Mouse (Mus musculus) adrenal gland, adult (tissue): ENCODE measurements at regions not wholly inside any gene's neighbourhood (a gene's known extent, or its start where the extent isn't known, plus 50 kb on each side); places are given as distances from the start of the nearest gene placed in this dataset.

Experiments used
- DNase-seq, 2 experiments: peaks; one replicate each; pipeline ENCODE4 v3.0.0; 2022 to 2023; ENCODE audit warnings: low spot score in 1 of 2; ENCODE audit not compliant: inconsistent age in 2 of 2

DNA sequence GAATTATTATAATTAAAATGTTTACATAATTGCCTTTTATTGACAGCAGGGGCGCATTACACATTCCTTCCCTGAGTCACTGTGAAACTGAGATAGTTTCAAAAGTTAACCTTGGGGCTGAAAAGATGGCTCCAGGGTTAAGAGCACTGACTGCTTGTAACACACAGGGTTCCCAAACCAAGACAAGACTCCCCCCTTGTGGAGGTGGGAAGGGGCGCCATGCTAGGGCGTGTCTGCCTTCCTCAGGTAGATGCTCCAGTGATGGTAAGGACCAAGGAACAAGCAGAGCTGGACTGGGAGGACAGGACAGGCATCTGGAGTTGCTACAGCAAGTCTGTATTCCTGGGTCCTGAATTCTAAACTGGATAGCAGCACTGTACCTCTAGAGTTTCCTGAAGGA, 351.9 kb downstream of the Tbc1d22a start:
- DNase-seq: no peak

DNA sequence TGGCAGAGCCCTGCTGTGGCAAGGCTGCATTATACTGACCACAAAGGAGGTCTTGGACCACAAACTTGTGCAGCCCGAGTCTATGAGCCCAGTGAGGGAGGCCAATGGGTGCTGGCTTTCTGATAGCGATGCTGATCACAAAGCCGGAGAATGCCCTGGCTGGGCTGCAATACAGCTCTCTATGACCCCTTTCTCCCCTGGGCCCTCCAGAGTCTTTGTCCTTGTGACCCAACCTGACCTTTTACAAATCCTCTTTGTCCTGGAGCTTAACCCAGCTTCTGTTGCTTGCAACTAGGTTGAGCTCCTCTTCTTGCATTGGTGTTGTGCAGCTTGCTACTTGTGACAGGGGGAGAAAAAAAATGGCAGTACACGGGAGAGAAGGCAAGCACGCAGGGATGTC, 360.1 kb downstream of the Tbc1d22a start:
- DNase-seq: no peak

DNA sequence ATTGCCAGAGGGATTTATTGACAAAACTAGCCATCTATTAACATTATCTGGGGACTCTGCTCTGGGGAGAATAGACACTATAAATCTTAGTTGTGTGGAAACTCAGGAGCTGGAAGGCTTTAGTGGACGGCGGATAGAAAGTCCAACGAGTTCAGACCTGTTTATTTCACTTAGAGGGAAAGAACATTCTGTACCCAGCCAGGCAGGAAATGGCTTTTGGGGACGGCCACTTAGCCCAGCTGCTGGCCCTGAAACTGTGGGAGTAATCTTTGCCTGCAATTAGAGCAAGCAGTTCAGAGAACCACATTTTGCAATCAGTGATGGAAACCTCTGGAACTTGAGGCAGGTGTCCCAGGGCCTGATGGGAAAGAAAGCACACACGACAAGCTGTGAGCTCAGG, 362.4 kb downstream of the Tbc1d22a start:
- peak; percentile 41 to 51 for DNase-seq

DNA sequence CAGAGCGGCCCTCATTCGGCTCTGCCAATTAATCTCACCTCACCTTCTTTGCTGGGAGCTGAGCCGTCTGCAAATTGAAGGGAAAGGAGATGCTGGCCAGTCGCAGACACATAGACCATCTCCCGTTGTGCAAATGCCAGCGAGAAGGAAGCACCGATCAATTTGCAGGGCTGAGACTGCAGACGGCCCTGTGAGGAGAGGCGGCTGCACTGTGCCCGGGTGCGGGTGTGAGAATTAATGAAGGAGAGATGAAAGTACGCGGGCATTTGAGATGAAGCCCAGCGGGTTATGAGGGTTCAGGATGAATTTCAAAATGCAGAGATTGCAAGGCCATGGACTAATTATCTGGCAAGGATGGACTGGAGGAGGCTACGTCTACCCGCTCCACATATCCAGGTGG, 364.4 kb downstream of the Tbc1d22a start:
- no peak for DNase-seq

DNA sequence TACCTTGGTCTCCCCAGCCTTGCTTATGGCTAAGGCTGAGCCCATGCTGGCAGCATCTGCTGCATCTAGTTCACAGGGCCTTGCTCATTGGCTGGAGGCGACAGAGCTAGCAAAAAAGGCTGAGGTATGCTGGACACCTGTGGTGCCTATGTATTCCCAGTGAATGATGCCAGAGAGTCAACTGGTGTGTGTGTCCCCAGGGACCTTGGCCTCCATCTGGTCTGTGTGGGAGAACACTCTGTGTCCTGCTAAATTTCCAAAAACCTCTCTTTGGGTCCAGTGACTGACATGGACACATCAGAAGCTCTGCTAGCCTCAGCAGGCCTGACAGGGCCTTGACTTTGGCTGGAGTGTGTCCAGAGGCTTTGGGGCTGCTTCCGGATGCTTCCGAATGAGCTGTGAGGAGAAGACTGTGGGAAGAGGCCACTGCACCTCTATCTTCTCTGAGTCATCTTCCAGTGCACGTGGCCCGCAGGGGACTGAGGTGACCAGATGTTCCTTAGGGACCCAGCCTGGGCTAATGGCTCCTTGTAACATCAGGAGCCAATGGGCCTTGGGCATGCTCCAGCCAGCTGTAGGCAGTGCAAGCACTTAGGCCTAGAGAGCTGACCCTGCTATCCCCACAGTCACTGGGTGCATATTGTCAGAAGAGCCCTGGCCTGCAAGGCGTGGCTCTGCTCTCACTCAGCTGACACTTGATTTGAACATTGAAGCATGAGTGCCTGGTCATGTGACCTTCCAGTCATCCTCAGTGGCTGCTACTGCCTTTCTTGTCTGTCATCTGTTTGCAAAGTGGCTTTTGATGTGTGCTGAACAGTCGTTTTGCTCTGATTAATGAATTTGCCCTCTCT, 368.2 kb downstream of the Tbc1d22a start:
- DNase-seq: peak; percentile 22 to 53

DNA sequence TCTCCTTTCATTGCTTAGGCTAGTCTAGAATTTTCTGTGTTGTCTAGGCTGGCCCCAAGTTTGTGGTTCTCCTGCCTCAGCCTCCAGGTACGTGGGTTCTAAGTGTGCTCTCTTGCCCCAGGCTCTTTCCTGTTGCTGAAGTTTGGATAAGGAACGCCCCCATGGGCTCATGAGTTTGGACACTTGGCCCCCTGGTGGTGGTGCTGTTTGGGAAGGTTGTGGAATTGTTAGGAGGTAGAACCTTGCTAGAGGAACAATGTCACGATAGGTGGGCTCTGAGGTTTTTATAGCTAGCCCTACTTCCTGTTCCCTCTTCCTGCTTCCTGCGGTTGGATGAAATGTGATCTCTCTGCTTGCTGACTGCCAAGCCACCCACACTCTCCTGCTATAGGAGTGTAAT, 371.5 kb downstream of the Tbc1d22a start:
- peak in 1 of 2 experiments; percentile 36 for DNase-seq

DNA sequence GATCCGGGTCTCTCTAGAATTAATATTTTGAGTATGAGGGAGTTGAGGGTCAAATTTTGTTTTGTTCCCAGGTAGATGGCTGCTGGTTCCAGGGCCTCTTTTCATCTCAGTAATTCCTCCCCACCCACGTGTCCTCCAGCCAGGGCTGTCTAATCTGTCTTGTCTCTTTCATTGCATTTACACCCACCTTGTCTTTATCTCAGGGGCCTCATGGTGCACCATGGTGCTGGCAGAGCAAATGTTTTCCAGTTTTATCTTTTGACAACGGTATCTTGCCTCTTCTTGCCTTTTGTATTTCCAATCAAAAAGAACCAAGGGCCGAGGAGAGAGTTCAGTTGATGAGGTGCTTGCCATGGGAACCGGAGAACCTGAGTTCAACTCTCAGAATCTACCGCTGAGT, 372.9 kb downstream of the Tbc1d22a start:
- DNase-seq: no peak

DNA sequence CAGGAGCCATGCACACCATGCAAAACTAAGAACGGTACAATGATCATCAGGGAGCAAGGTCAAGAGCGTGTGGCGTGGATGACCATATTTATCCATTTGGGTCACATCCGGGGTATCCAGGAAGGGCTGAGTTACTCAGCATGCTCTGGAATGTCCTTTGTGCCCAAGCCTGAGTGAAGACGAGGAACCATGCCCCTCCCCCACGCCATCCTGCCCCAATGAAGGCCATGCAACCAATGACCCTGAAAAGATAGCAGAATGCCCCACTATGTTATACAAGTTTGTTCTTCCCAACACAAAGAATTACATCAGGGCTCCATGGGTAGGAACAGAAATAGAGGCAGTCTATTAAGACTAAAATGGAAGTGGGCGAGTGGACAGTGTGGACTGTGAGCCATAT, 375.8 kb downstream of the Tbc1d22a start:
- no peak for DNase-seq

DNA sequence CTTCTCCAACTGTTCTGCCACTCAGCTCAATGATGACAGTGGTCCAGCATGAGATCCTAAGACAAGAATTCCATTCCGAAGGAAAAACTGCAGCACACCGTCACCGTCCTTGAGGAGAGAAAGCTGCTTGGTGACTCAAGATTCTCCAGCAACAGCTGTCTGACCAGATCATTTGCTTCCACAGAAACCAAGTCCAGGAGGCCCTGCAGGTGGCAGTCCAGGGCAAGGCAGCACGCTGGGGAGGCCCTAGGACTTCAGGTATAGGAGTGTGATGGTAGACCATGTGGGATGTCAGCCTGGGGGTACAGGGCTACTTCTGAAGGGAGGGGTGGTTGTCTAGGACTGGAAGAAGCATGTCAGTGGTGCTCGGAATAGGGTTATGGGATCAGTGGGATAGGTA, 376.6 kb downstream of the Tbc1d22a start:
- DNase-seq: peak in 1 of 2 experiments; percentile 43

DNA sequence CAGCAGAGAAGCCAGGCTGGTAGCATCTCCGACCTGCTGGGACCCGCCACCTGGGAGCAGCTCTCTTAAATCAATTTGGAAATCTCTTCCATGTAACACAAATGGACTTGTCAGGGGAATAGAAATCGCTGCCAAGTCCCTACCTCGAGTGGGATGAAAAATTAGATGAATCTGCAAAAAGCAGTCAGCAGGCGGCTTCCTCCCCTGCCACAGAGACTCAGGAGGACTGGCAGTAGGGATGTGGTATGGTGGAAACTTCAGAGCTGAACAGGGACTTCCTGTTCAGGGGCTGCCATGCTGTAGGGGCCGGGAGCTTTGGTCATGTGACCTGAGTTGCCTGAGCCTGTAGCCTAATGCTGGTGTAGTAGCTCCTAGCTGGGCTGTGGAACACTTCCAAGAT, 379.1 kb downstream of the Tbc1d22a start:
- no peak for DNase-seq

DNA sequence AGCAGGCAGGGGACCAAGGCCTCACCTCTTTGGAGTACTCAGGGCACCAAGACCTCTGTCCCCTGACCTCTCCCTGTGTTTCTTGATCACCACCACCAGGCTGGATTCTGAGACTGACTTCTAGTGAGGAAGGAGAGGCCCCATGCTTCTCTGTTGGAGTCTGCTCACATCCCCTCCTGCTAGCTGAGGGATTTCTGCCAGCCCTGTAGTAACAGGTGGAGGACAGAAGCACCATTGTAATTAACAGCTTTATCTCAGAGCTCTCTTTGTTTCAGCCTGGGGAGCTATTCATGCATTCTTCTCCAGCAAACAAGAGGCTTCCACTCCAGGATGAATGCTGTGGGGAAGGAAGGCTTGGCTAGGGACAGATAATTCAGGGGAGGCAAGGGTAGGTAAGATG, 392.2 kb downstream of the Tbc1d22a start:
- DNase-seq: no peak

DNA sequence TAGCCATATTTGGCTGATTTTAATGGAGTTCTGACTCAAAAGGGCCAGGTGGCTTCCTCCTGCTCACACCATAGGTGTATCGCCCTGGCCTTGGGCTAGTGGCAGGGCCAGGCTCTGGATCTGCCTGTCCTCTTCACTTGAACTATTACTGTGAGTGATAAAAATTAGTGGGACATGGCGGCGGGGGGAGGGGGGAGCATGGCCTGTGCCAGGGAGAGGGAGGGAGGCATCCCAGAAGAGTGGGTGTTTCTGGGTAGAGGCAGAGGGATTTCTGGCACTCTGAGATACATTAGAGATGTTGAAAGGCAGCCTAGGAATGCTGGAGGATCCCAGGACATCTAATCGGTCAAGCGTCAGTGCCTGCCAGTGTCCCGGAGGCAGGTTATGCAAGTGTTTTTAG, 395.4 kb downstream of the Tbc1d22a start:
- DNase-seq: no peak

DNA sequence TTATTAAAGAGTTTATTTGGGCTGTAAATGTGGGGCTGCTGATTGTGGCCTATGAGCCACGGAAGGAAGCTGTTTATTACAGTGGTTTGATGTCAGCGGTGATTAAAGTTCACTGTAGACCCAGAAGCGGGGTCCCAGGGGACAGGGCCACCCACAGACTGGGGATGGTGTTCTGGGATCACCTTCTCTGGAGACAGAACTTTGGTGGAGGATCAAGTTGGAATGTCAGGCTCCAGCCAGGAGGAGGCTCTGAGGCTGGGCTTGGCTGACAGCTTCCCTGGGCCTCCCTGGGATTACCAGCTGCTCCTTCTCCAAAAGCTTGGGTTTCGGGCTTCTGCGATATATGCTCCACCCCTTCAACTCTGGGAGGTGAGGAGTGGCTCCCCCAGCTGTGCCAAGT, 417.1 kb downstream of the Tbc1d22a start:
- DNase-seq: no peak

DNA sequence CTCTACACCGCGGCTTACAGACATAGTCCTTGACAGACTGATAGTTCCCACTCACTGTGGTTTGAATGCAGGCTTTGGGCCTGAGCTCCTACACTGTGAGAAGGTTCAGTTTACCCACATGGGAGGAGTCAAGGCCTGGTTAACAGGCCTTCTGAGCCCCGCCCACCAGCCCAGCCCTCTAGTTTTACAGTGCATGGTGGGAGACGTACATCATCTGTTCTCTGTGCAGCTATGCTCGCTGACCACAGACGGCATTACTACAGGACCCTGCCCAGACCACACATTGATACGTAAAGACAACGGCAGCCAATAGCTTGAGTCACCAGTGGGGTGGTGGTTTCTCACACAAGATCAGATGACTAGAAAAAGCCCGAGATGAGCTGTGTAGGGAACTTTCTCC, 431.0 kb downstream of the Tbc1d22a start:
- no peak for DNase-seq

DNA sequence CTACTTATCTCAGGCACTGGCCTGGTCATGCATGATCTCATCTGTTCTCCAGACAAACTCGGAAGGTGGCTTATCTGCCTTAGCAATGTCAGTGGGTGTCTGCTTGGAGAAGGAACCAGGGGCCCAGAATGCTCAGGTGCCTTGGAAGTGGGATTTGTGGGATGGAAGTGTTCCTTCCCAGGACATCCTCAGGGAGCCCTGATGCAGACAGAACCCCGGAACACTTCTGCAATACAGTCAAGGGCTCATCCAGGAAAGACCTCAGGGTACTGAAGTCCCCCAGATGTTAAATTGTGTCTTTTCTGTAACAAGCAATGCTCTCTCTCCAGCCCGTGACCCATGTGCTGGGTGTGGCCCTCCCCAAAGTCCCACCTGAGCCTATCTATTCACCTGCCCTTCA, 433.9 kb downstream of the Tbc1d22a start:
- DNase-seq: no peak

DNA sequence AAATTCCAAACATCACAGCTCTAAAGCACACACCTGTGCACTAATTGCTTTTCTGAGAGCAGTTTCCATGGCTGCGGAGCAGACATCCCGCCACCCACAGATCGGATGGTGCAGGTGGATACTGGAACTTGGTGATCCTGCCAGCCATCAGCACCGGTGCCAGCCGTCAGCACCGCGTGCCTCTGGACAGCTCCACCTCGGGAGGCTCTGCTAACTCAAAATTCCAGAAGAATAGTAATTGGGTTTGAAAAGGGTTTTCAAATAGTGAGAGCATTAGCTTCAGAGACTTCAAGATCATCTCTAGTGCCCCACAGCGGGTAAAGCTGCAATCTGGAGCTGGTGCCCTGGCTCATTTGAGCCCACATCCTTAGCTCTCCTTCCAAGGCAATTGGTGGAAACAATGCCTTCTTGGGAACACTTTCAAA, 458.8 kb downstream of the Tbc1d22a start:
- no peak for DNase-seq

DNA sequence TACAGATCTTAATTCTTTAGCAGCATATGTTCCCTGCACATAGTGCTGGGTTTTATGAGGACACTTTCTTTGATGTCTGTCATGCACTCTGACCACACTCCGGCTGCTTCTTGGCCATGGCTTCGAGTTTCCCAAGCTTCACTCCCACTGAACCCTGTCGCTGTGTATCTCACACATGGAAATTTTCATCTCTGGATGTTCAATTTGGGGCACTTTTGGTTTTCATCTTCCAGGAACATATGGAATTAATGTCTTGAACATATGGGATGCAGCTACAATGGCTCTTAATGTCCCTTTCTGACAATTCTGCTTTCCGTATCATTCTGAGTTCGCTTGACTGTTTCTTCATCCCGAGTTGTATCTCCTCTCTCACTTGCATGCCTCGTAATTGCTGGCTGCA, 462.8 kb downstream of the Tbc1d22a start:
- DNase-seq: no peak

DNA sequence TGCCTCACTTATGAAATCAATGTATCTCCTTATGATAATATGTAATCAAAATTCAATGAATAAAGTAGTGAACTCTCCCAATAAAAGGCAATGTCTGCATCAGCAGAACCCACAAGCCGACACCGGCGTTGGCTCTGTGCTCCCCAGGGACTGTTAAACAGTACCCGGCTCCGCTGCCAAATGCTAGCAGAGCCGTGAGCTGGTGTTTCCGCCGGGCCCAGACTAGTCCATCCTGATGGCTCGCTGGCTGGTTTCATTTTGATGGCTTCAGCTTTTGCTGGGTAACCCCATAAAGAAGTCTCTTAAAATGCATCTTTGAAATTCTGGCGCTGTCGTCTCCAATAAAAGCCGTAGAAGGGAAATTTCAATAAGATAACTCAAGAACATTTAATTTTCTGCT, 468.8 kb downstream of the Tbc1d22a start:
- DNase-seq: no peak

DNA sequence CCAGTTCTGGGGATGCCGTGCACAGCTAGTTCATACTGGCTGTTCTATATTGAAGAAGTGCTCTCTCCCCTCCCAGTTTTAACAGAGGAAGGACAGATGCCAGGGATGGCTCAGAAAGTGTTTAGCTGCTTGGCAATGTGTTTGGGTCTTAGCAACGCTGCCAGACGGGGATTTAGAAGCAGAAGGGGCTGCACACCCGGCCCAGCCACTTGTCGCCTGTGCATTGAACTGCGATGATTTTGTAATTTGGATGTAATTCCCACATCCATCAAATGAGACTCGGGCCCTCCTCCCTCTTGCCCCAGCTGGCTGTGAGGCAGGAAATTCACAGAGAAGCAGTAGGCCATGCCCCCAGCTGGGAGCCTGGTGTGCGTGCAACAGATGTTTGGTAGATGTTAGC, 475.4 kb downstream of the Tbc1d22a start:
- DNase-seq: no peak

DNA sequence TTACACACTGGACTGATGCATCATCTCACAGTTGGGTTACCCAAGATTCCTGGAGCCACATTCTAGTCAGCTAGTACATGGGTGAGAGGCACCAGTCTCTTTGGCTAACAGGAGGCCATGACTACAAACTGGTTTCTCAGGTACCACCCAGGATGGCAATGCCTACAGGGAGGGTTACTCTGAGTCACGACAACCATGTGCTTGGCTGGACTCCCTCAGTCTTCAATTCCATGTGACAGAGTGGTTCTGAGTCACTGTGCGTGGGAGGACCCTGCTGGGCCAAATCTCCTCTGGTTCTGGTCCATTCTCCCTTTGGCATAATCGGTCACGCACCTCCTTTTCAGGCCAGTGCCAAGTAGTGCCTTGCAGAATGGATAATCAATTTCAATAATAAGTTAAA, 482.5 kb downstream of the Tbc1d22a start:
- DNase-seq: peak; percentile 9 to 28

DNA sequence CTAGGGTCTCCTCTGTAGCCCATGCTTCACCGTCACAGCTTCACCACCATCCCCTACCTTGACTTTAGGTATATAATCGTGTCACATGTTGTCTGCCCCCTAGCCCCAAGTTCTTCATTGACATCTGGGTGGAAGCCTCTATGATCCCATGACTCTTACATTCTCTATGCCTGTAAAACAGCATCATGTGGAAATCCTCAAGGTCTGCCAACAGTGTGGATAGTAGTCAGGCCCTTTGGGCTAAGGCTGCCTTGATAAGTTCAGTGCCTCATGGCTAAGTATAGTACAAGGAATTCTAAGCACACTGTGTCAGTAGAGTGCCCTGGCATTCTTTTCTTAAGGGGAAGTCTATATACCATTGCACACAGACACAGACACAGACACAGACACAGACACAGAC, 496.2 kb downstream of the Tbc1d22a start:
- DNase-seq: no peak

DNA sequence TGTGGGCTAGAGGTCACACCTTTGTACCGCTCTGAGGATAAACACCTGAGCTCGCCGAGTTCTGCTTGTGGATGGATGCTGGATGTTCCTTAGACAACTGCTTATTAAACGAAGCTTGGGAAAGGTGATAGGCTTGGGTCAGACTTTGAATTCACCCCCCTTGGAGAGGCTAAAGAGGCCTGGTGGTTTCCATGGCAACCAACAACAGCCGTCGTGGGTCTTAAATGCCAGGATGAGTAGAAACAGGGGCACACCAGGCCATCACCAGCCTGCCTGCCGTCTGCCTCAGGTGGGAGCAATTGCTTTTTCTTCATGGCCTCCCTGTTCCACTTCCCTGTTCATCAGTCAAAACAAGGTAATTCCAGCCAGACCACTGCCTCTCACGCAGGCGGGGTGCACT, 504.1 kb downstream of the Tbc1d22a start:
- no peak for DNase-seq

DNA sequence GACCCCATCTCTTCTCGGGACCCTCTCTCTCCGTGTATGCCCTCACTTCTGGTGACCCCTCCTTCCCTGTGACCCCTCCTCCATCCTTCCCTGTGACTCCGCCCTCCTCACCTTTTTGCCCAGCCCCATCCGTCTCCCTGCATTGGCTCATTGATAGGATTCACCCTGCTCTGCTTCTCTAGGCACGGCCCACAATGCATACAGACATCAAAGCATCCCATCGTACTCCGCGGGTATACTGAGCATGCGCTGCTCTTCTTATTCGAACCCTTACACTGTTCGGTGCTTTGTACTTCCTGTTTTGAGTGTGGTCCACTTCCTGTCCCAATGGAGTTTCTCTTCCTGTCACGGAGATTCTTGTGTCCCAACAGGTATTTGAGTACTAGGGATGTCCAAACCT, 504.8 kb downstream of the Tbc1d22a start:
- no peak for DNase-seq
